Comparison of ENCODE assay signal across 27 mouse cellular contexts in the genomic region with DNA sequence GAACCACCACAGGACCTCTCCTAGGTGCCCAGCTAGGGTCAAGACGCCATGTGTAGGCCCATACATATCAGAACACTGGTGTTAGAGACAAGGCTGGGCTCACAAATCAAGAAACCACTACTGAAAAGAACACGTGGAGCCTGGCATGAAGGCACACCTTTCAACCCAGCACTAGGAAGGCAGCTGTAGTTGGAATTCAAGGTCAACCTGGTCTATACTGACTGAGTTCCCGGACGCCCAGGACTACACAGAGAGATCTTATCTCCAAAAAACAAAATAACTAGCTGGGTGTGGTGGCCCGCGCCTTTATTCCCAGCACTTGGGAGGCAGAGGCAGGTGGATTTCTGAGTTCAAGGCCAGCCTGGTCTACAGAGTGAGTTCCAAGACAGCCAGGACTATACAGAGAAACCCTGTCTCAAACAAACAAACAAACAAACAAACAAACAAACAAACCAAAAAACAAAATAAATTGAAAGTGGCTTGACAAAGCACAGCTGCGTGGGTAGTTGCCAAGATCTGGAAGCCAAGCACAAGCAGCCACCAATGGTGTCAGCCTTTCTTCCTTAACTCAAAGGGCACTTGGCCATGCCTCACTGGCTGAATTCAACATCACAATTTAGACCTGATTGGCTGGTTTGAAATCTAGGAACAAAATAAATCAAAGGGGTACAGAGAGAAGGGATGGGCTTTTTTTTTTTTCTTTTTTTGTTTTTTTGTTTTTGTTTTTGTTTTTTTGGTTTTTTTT. TPM values are rescaled to one million over a fixed set of nuclear protein-coding genes. Genes with fewer than 3 reads are reported as not detected.
DNase-seq lines count a peak whose midpoint lies in the region; ATAC-seq and TF ChIP-seq lines count a peak whose summit lies in the region.
"Had no signal": no experiment of that assay in that cellular context is flagged by ENCODE, and none has a peak within 500 bp of the region (broad histone marks: within the 10 kb centered on the region; RNA-seq: fewer than 3 reads in every experiment).

No protein-coding gene starts in this region.

- no peaks in the 10 kb centered on the region for H3K9me3 ChIP-seq in kidney, postnatal 0 days (replicated peaks; ENCODE audit: low read length)
- H3K9me3 ChIP-seq in MEL (replicated peaks; ENCODE audit: insufficient read depth, low read length) = no peaks in the 10 kb centered on the region
- H3K9me3 ChIP-seq in liver, embryonic 14.5 days (ENCODE audit: control insufficient read depth, low read length) = no peaks in the 10 kb centered on the region
- H3K9me3 ChIP-seq in midbrain, embryonic 14.5 days (ENCODE audit: control insufficient read depth, low read length) = no peaks in the 10 kb centered on the region
- H3K9me3 ChIP-seq: forebrain, embryonic 12.5 days; hindbrain, embryonic 13.5 days; limb, embryonic 10.5 days; midbrain, embryonic 15.5 days had no signal

- H3K4me1 ChIP-seq in kidney, postnatal 0 days (replicated peaks; ENCODE audit: insufficient read depth, low read length) = peaks cover 14% of the 10 kb centered on the region
- peaks cover 9 to 34% of the 10 kb centered on the region in 2 experiments for H3K4me1 ChIP-seq in MEL (ENCODE audit: control insufficient read depth in 1 of 2, insufficient read depth in 2 of 2, low read length in 2 of 2)
- H3K4me1 ChIP-seq in liver, embryonic 14.5 days (replicated peaks; ENCODE audit: control insufficient read depth in 2 of 2, insufficient read depth in 2 of 2, low read length in 1 of 2) = peaks cover 35 to 46% of the 10 kb centered on the region in 2 experiments
- H3K4me1 ChIP-seq in midbrain, embryonic 14.5 days (ENCODE audit: control insufficient read depth, insufficient read depth, low read length) = no peaks in the 10 kb centered on the region
- H3K4me1 ChIP-seq: midbrain, embryonic 15.5 days had no signal

- no peak for TF ChIP-seq CTCF in kidney, postnatal 0 days (IDR thresholded peaks at IDR 0.05; ENCODE audit: low read depth)
- TF ChIP-seq CTCF in MEL (IDR thresholded peaks at IDR 0.05 in 2 of 3, conservative IDR thresholded peaks at IDR 0.05 in 1 of 3; ENCODE audit: control insufficient read depth in 1 of 3, insufficient read depth in 1 of 3, low read depth in 2 of 3, low read length in 3 of 3, poor library complexity in 1 of 3, severe bottlenecking in 1 of 3) = no peak
- no peak for TF ChIP-seq CTCF in liver, embryonic 14.5 days (IDR thresholded peaks at IDR 0.05; ENCODE audit: low read depth)

- no peaks in the 10 kb centered on the region for H3K36me3 ChIP-seq in kidney, postnatal 0 days (ENCODE audit: insufficient read depth, low read length)
- peaks cover 0 to 24% of the 10 kb centered on the region in 2 experiments; a peak in 2 of 4 replicates for H3K36me3 ChIP-seq in MEL (ENCODE audit: control insufficient read depth in 1 of 2, insufficient read depth in 2 of 2, low read length in 2 of 2)
- no peaks in the 10 kb centered on the region for H3K36me3 ChIP-seq in liver, embryonic 14.5 days (replicated peaks; ENCODE audit: control insufficient read depth, insufficient read depth, low read depth)
- H3K36me3 ChIP-seq in midbrain, embryonic 14.5 days (ENCODE audit: control insufficient read depth, insufficient read depth, low read length) = no peaks in the 10 kb centered on the region
- H3K36me3 ChIP-seq: forebrain, embryonic 12.5 days; heart, embryonic 12.5 days; hindbrain, embryonic 13.5 days; limb, embryonic 10.5 days; midbrain, embryonic 15.5 days had no signal

- H3K27ac ChIP-seq in kidney, postnatal 0 days = peak overlapping the region; percentile 51; the same call in 1 of the 2 replicates
- H3K27ac ChIP-seq in MEL (ENCODE audit: control insufficient read depth, low read depth, low read length) = peak overlapping the region; percentile 52
- H3K27ac ChIP-seq in liver, embryonic 14.5 days = peak overlapping the region; percentile 94
- no peak overlapping the region for H3K27ac ChIP-seq in midbrain, embryonic 14.5 days (replicated peaks; ENCODE audit: low read depth, low read length)
- H3K27ac ChIP-seq: forebrain, embryonic 12.5 days; gastrocnemius, adult 2 months; hindbrain, embryonic 13.5 days; limb, embryonic 10.5 days; midbrain, embryonic 15.5 days had no signal

- no peak overlapping the region for H3K9ac ChIP-seq in kidney, postnatal 0 days (ENCODE audit: low read depth, low read length)
- H3K9ac ChIP-seq in MEL (ENCODE audit: control insufficient read depth, low read depth, low read length, poor library complexity, severe bottlenecking) = no peak overlapping the region
- peak overlapping the region; percentile 20; the same call in 1 of the 2 replicates for H3K9ac ChIP-seq in liver, embryonic 14.5 days (replicated peaks)
- H3K9ac ChIP-seq in midbrain, embryonic 14.5 days (replicated peaks; ENCODE audit: low read length) = no peak overlapping the region
- H3K9ac ChIP-seq: forebrain, embryonic 12.5 days; heart, embryonic 12.5 days; hindbrain, embryonic 13.5 days; midbrain, embryonic 15.5 days had no signal

- 80% methylated on average over 7 of the region's 7 CpGs for WGBS in kidney, postnatal 0 days
- 62% methylated on average over 7 of the region's 7 CpGs for WGBS in liver, embryonic 14.5 days (ENCODE audit: insufficient replicate concordance)
- 89% methylated on average over 7 of the region's 7 CpGs for WGBS in midbrain, embryonic 14.5 days

- no peak overlapping the region for H3K4me2 ChIP-seq in kidney, postnatal 0 days (ENCODE audit: low read length)
- H3K4me2 ChIP-seq in liver, embryonic 14.5 days (ENCODE audit: low read depth) = peak overlapping the region; percentile 69; the same call in 1 of the 2 replicates
- no peak overlapping the region for H3K4me2 ChIP-seq in midbrain, embryonic 14.5 days (ENCODE audit: low read length)
- H3K4me2 ChIP-seq: forebrain, embryonic 12.5 days; heart, embryonic 12.5 days; hindbrain, embryonic 13.5 days; midbrain, embryonic 15.5 days had no signal

- no peaks in the 10 kb centered on the region for H3K79me2 ChIP-seq in MEL (ENCODE audit: control insufficient read depth, insufficient read depth, low read length, poor library complexity)

- DNase-seq in kidney, postnatal 0 days (ENCODE audit: low spot score) = no peak
- DNase-seq in kidney, adult 9 months = no peak
- no peak for DNase-seq in MEL (ENCODE audit: low read depth, low spot score)
- no peak for DNase-seq in liver, embryonic 14.5 days (ENCODE audit: low read depth in 3 of 3, low spot score in 3 of 3)
- no peak for DNase-seq in layer of hippocampus, adult 9-11 months
- DNase-seq in ovary, postnatal 36 days (ENCODE audit: low spot score) = no peak
- no peak for DNase-seq in midbrain, embryonic 14.5 days
- DNase-seq: cerebellum, adult 18-20 months; gastrocnemius, adult 2 months; lung, adult 2 months; thymus, adult 18-20 months had no signal

- no peaks in the 10 kb centered on the region for H3K27me3 ChIP-seq in kidney, postnatal 0 days (ENCODE audit: insufficient read depth, low read length)
- no peaks in the 10 kb centered on the region for H3K27me3 ChIP-seq in MEL (ENCODE audit: control insufficient read depth in 1 of 2, insufficient read depth in 2 of 2, low read length in 2 of 2)
- no peaks in the 10 kb centered on the region for H3K27me3 ChIP-seq in liver, embryonic 14.5 days (ENCODE audit: control insufficient read depth, insufficient read depth, low read length)
- no peaks in the 10 kb centered on the region for H3K27me3 ChIP-seq in midbrain, embryonic 14.5 days (ENCODE audit: control insufficient read depth, insufficient read depth, low read length)
- H3K27me3 ChIP-seq: forebrain, embryonic 12.5 days; heart, embryonic 12.5 days; midbrain, embryonic 15.5 days had no signal

- TF ChIP-seq EP300 in MEL (IDR thresholded peaks at IDR 0.05; ENCODE audit: low read depth in 1 of 2, low read length in 2 of 2) = no peak
- TF ChIP-seq EP300 in liver, embryonic 14.5 days (IDR thresholded peaks at IDR 0.05; ENCODE audit: low read depth) = no peak

- no peak for TF ChIP-seq RAD21 in MEL (IDR thresholded peaks at IDR 0.05; ENCODE audit: low read depth, low read length)

- ATAC-seq in kidney, postnatal 0 days (replicated peaks; ENCODE audit: low FRiP score, low read depth) = no peak
- ATAC-seq in liver, embryonic 14.5 days (ENCODE audit: insufficient read depth) = no peak
- ATAC-seq in midbrain, embryonic 14.5 days (ENCODE audit: low FRiP score, low TSS enrichment) = no peak
- ATAC-seq: inflammation-experienced regulatory T-cells, adult 6 months; midbrain, embryonic 15.5 days had no signal

- no peak for TF ChIP-seq POLR2A in MEL (IDR thresholded peaks at IDR 0.05; ENCODE audit: control insufficient read depth in 1 of 2, insufficient read depth in 1 of 2, low read depth in 1 of 2, low read length in 2 of 2, poor library complexity in 1 of 2)

- no peak overlapping the region for H3K4me3 ChIP-seq in kidney, postnatal 0 days (replicated peaks; ENCODE audit: low read depth, low read length)
- no peak overlapping the region for H3K4me3 ChIP-seq in MEL (ENCODE audit: control insufficient read depth in 1 of 2, insufficient read depth in 1 of 2, low read depth in 2 of 2, low read length in 2 of 2)
- H3K4me3 ChIP-seq in liver, embryonic 14.5 days (ENCODE audit: insufficient read depth in 1 of 2, low read depth in 2 of 2, low read length in 2 of 2) = no peak overlapping the region
- no peak overlapping the region for H3K4me3 ChIP-seq in midbrain, embryonic 14.5 days (replicated peaks; ENCODE audit: low read depth, low read length)
- H3K4me3 ChIP-seq: forebrain, embryonic 12.5 days; gastrocnemius, adult 2 months; heart, embryonic 12.5 days; hindbrain, embryonic 13.5 days; limb, embryonic 10.5 days; megakaryocyte, embryonic 14.5 days; midbrain, embryonic 15.5 days; myocyte had no signal

RNA-seq across cellular contexts. Expression of a gene that starts 12.1 kb away (rescaled TPM):
- polyA plus RNA-seq in kidney, postnatal 0 days (2015; fragmentation: Nextera tagmentation; extraction: Ambion mirVana) = 48.6 and 62.4 TPM in 2 replicates
- 4.5 and 6.1 TPM in 2 replicates for total RNA-seq in MEL (2012; rRNA removed)
- polyA plus RNA-seq in MEL (2012; ENCODE audit: insufficient read depth in 1 of 2, insufficient read length in 2 of 2, low read depth in 1 of 2, low replicate concordance in 2 of 2, missing spikeins in 1 of 2) = 10 to 100 TPM in 1 of 2 experiments, not detected in 1; 14.6 TPM
- polyA plus RNA-seq in liver, embryonic 14.5 days (2012; rRNA removed) = 2.7 and 2.9 TPM in 2 replicates
- polyA plus RNA-seq in liver, embryonic 14.5 days (2014; fragmentation: Nextera tagmentation; extraction: Ambion mirVana) = 1.7 and 1.9 TPM in 2 replicates
- polyA plus RNA-seq in midbrain, embryonic 14.5 days (2014; fragmentation: Nextera tagmentation; extraction: Ambion mirVana) = 1.2 and 1.8 TPM in 2 replicates

RNA-seq across cellular contexts. Expression of a gene that starts 19.4 kb away (rescaled TPM):
- polyA plus RNA-seq in kidney, postnatal 0 days (2015; fragmentation: Nextera tagmentation; extraction: Ambion mirVana) = 737 and 848 TPM in 2 replicates
- total RNA-seq in MEL (2012; rRNA removed) = 4,335 and 4,916 TPM in 2 replicates
- polyA plus RNA-seq in MEL (2012; ENCODE audit: insufficient read depth in 1 of 2, insufficient read length in 2 of 2, low read depth in 1 of 2, low replicate concordance in 2 of 2, missing spikeins in 1 of 2) = 1,000 to 10,000 TPM in 1 of 2 experiments, 100 to 1,000 TPM in 1; 995 to 1,182 TPM
- 1,402 and 1,840 TPM in 2 replicates for polyA plus RNA-seq in liver, embryonic 14.5 days (2012; rRNA removed)
- 511 and 539 TPM in 2 replicates for polyA plus RNA-seq in liver, embryonic 14.5 days (2014; fragmentation: Nextera tagmentation; extraction: Ambion mirVana)
- 409 and 512 TPM in 2 replicates for polyA plus RNA-seq in midbrain, embryonic 14.5 days (2014; fragmentation: Nextera tagmentation; extraction: Ambion mirVana)

RNA-seq across cellular contexts. Expression of a gene that starts 35.5 kb away (rescaled TPM):
- polyA plus RNA-seq in kidney, postnatal 0 days (2015; fragmentation: Nextera tagmentation; extraction: Ambion mirVana) = 12.0 and 13.1 TPM in 2 replicates
- 9.3 and 10.7 TPM in 2 replicates for total RNA-seq in MEL (2012; rRNA removed)
- polyA plus RNA-seq in MEL (2012; ENCODE audit: insufficient read depth in 1 of 2, insufficient read length in 2 of 2, low read depth in 1 of 2, low replicate concordance in 2 of 2, missing spikeins in 1 of 2) = 10 to 100 TPM in 1 of 2 experiments, not detected in 1; 16.7 TPM
- polyA plus RNA-seq in liver, embryonic 14.5 days (2012; rRNA removed) = 4.9 and 5.6 TPM in 2 replicates
- polyA plus RNA-seq in liver, embryonic 14.5 days (2014; fragmentation: Nextera tagmentation; extraction: Ambion mirVana) = 3.3 and 4.9 TPM in 2 replicates
- polyA plus RNA-seq in midbrain, embryonic 14.5 days (2014; fragmentation: Nextera tagmentation; extraction: Ambion mirVana) = 32.0 and 37.5 TPM in 2 replicates

RNA-seq across cellular contexts. Expression of a gene that starts 51.9 kb away (rescaled TPM):
- polyA plus RNA-seq in kidney, postnatal 0 days (2015; fragmentation: Nextera tagmentation; extraction: Ambion mirVana) = 0.29 and 0.33 TPM in 2 replicates
- total RNA-seq in MEL (2012; rRNA removed) = not detected in 2 replicates
- polyA plus RNA-seq in MEL (2012; ENCODE audit: insufficient read depth in 1 of 2, insufficient read length in 2 of 2, low read depth in 1 of 2, low replicate concordance in 2 of 2, missing spikeins in 1 of 2) = not detected
- polyA plus RNA-seq in liver, embryonic 14.5 days (2012; rRNA removed) = 0.02 TPM in 2 replicates
- not detected in 2 replicates for polyA plus RNA-seq in liver, embryonic 14.5 days (2014; fragmentation: Nextera tagmentation; extraction: Ambion mirVana)
- not detected in 2 replicates for polyA plus RNA-seq in midbrain, embryonic 14.5 days (2014; fragmentation: Nextera tagmentation; extraction: Ambion mirVana)
- total RNA-seq: adrenal gland, adult 18-20 months; adrenal gland, postnatal 4 days; gastrocnemius, adult 2 months; heart, postnatal 25 days; layer of hippocampus, postnatal 10 days; left cerebral cortex, adult 8-10 months had no signal
- polyA plus RNA-seq: C2C12; G1E; heart, embryonic 12.5 days; hindbrain, embryonic 13.5 days; inflammation-experienced regulatory T-cells, adult 6 months; midbrain, embryonic 15.5 days; myocyte; neural tube, embryonic 14.5 days had no signal
